Mouse (Mus musculus): ENCODE measurements at regions not wholly inside any gene's neighbourhood (a gene's known extent, or its start where the extent isn't known, plus 50 kb on each side); places are given as distances from the start of the nearest gene placed in this dataset.

- H3K4me3 ChIP-seq (ENCODE audit: control insufficient read depth in 1 of 2, insufficient read depth in 1 of 2, low read depth in 2 of 2, low read length in 2 of 2) = no peak overlapping the region
- H3K27me3 ChIP-seq (ENCODE audit: control insufficient read depth in 1 of 2, insufficient read depth in 2 of 2, low read length in 2 of 2) = peaks cover 0 to 2% of the 10 kb centered on the region in 2 experiments; a peak in 1 of 4 replicates
- H3K9ac ChIP-seq (ENCODE audit: control insufficient read depth, low read depth, low read length, poor library complexity, severe bottlenecking) = no peak overlapping the region
- H3K9me3 ChIP-seq (replicated peaks; ENCODE audit: insufficient read depth, low read length) = no peaks in the 10 kb centered on the region
- H3K4me1 ChIP-seq (ENCODE audit: control insufficient read depth in 1 of 2, insufficient read depth in 2 of 2, low read length in 2 of 2) = 0 out of 4 replicates have a peak, but pooled peaks cover 0 to 2% of the 10 kb centered on the region in 2 experiments
- no peak for TF ChIP-seq SIN3A (IDR thresholded peaks at IDR 0.05; ENCODE audit: low read length)
- no peak for TF ChIP-seq RAD21 (IDR thresholded peaks at IDR 0.05; ENCODE audit: low read depth, low read length)
- no peak for TF ChIP-seq MAZ (IDR thresholded peaks at IDR 0.05; ENCODE audit: low read depth, low read length)
- TF ChIP-seq CHD1 (IDR thresholded peaks at IDR 0.05; ENCODE audit: low read depth, low read length) = no peak
- no peak for TF ChIP-seq TAL1 (IDR thresholded peaks at IDR 0.05; ENCODE audit: low read length)
- TF ChIP-seq NRF1 (IDR thresholded peaks at IDR 0.05; ENCODE audit: insufficient read depth, low read depth, low read length, poor library complexity, severe bottlenecking) = no peak
- no peak for TF ChIP-seq MAFK (IDR thresholded peaks at IDR 0.05; ENCODE audit: borderline replicate concordance, low read depth, low read length)
- no peak for TF ChIP-seq GABPA (IDR thresholded peaks at IDR 0.05; ENCODE audit: low read depth, low read length)
- TF ChIP-seq ETS1 (IDR thresholded peaks at IDR 0.05; ENCODE audit: low read depth, low read length) = no peak
- no peak for TF ChIP-seq NELFE (IDR thresholded peaks at IDR 0.05; ENCODE audit: low read depth, low read length)
- no peak for TF ChIP-seq MEF2A (IDR thresholded peaks at IDR 0.05; ENCODE audit: extremely low read depth, insufficient replicate concordance, low read depth, low read length, poor library complexity, severe bottlenecking)
- no peak for TF ChIP-seq MAX (IDR thresholded peaks at IDR 0.05; ENCODE audit: low read length)
- no peak for TF ChIP-seq TBP (IDR thresholded peaks at IDR 0.05; ENCODE audit: low read depth, low read length)
- TF ChIP-seq POLR2AphosphoS5 (IDR thresholded peaks at IDR 0.05; ENCODE audit: borderline replicate concordance, low read depth, low read length) = no peak
- TF ChIP-seq E2F4 (IDR thresholded peaks at IDR 0.05; ENCODE audit: borderline replicate concordance, low read depth, low read length) = no peak
- TF ChIP-seq EP300 (IDR thresholded peaks at IDR 0.05; ENCODE audit: low read depth in 1 of 2, low read length in 2 of 2) = no peak
- no peak for TF ChIP-seq ZC3H11A (IDR thresholded peaks at IDR 0.05; ENCODE audit: low read depth, low read length)
- no peak for TF ChIP-seq POLR2AphosphoS2 (IDR thresholded peaks at IDR 0.05; ENCODE audit: low read length)
- TF ChIP-seq KAT2A (conservative IDR thresholded peaks at IDR 0.05; ENCODE audit: low read depth, low read length) = no peak
- no peaks in the 10 kb centered on the region for H3K79me2 ChIP-seq (ENCODE audit: control insufficient read depth, insufficient read depth, low read length, poor library complexity)
- no peak overlapping the region for H3K27ac ChIP-seq (ENCODE audit: control insufficient read depth, low read depth, low read length)
- H3K36me3 ChIP-seq (ENCODE audit: control insufficient read depth in 1 of 2, insufficient read depth in 2 of 2, low read length in 2 of 2) = no peaks in the 10 kb centered on the region
- DNase-seq (ENCODE audit: low read depth, low spot score) = no peak
These were observed 56.7 kb upstream of the Tmem178 start for GRCm38 (mm10) chr17:80887749-80888119.

- TF ChIP-seq HCFC1 (IDR thresholded peaks at IDR 0.05; ENCODE audit: low read depth, low read length) (no peak), MYB (IDR thresholded peaks at IDR 0.05; ENCODE audit: low read depth, low read length) (no peak), KAT2A (conservative IDR thresholded peaks at IDR 0.05; ENCODE audit: low read depth, low read length) (no peak), EP300 (IDR thresholded peaks at IDR 0.05; ENCODE audit: low read depth in 1 of 2, low read length in 2 of 2) (no peak), NRF1 (IDR thresholded peaks at IDR 0.05; ENCODE audit: insufficient read depth, low read depth, low read length, poor library complexity, severe bottlenecking) (no peak), UBTF (IDR thresholded peaks at IDR 0.05; ENCODE audit: borderline replicate concordance, insufficient read depth, low read depth, low read length) (no peak), GATA1 (IDR thresholded peaks at IDR 0.05; ENCODE audit: low read depth, low read length) (no peak), NELFE (IDR thresholded peaks at IDR 0.05; ENCODE audit: low read depth, low read length) (no peak), E2F4 (IDR thresholded peaks at IDR 0.05; ENCODE audit: borderline replicate concordance, low read depth, low read length) (no peak)
- DNase-seq (ENCODE audit: low read depth, low spot score) = no peak
- no peak overlapping the region for H3K4me3 ChIP-seq (ENCODE audit: control insufficient read depth in 1 of 2, insufficient read depth in 1 of 2, low read depth in 2 of 2, low read length in 2 of 2)
- H3K27ac ChIP-seq (ENCODE audit: control insufficient read depth, low read depth, low read length) = no peak overlapping the region
- 0 out of 4 replicates have a peak, but pooled peaks cover 0 to 2% of the 10 kb centered on the region in 2 experiments for H3K4me1 ChIP-seq (ENCODE audit: control insufficient read depth in 1 of 2, insufficient read depth in 2 of 2, low read length in 2 of 2)
- H3K79me2 ChIP-seq (ENCODE audit: control insufficient read depth, insufficient read depth, low read length, poor library complexity) = no peaks in the 10 kb centered on the region
- H3K9ac ChIP-seq (ENCODE audit: control insufficient read depth, low read depth, low read length, poor library complexity, severe bottlenecking) = no peak overlapping the region
- H3K9me3 ChIP-seq (replicated peaks; ENCODE audit: insufficient read depth, low read length) = no peaks in the 10 kb centered on the region
- no peaks in the 10 kb centered on the region for H3K36me3 ChIP-seq (ENCODE audit: control insufficient read depth in 1 of 2, insufficient read depth in 2 of 2, low read length in 2 of 2)
- H3K27me3 ChIP-seq (ENCODE audit: control insufficient read depth in 1 of 2, insufficient read depth in 2 of 2, low read length in 2 of 2) = peaks cover 0 to 2% of the 10 kb centered on the region in 2 experiments; a peak in 1 of 4 replicates
These were observed 57.2 kb upstream of the Tmem178 start for GRCm38 (mm10) chr17:80887021-80887748.

Measured in MEL (cell line).